Mouse (Mus musculus) thymus, postnatal 25 days (tissue): ENCODE results near the gene Fjx1.

Experiments
- DNase-seq: peaks from one replicate; pipeline ENCODE4 v3.0.0; 2022

Gene Fjx1

DNA sequence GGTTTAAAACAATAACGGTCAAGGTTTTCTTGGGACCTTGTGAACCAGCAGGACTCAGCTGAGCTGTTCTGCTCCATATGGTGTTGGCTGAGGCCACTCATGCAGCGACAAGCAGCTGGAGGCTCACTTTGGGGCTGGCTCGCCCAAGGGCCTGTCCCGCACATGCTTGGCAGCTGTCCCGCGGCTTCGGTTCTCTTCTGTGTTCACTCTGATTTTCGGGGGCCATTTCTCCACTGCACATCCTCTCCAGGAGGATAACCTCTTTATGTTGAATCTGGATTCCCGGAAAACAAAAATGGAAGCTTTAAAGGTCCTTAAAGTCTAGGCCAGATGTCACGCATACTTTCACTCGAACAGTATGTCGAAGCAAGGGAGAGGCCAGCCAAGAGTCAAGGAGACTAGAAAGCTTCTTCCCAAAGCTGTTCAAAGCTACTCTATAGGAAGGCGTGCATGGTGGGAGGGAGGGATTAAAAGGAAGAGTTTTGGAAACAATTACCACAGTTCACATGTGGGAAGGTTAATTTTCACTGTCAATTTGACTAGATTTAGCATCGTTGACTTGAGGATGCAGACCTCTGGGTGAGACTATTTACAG lies 36.1 kb downstream of the Fjx1 start:
- DNase-seq, result no peak

GRCm38 (mm10) chr2:102412738-102413137 lies 39.6 kb downstream of the Fjx1 start:
- no peak for DNase-seq

DNA sequence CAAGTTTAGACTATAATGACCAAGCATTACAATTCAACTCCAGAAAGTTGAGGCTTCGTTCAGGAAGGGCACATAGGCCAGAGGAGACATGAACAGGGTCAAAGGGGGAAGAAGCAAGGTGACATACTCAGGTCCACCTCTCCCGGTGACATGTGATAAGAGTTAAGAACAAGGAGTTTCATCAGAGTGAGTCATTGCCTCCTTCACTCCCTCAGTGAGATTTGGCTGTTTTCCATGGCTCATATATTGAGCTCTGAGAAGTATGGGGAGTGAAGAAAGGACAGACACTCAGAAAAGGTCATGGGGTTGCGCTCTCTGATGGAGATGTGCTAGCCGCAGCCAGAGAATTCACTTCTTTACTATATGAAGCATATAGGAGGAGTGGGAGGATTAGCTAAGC lies 41.7 kb downstream of the Fjx1 start:
- no peak for DNase-seq

DNA sequence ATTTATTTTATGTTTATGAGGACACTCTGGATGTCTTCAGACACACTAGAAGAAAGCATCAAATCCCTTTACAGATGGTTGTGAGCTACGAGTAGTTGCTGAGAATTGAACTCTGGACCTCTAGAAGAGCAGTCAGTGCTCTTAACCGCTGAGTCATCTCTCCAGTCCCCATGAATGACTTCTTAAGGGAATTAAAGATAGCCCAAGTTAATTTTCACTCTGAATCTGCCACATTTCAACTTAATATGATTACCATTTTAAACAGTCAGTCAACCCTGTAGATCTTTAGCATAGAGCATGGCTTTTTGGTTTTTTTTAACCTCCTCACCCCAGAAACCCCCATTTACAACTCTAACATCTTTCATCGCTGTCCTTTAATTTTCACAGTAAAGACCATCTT lies 42.6 kb downstream of the Fjx1 start:
- DNase-seq, result no peak

GRCm38 (mm10) chr2:102407363-102408184 lies 44.7 kb downstream of the Fjx1 start, which contains the start of gene Trim44:
TSS of gene Trim44 (minus strand) at chr2:102407828.
- no peak for DNase-seq

GRCm38 (mm10) chr2:102406324-102407304 lies 45.7 kb downstream of the Fjx1 start:
- no peak for DNase-seq

- no peak for DNase-seq
These were observed 48.3 kb downstream of the Fjx1 start for GRCm38 (mm10) chr2:102403982-102404381.

DNA sequence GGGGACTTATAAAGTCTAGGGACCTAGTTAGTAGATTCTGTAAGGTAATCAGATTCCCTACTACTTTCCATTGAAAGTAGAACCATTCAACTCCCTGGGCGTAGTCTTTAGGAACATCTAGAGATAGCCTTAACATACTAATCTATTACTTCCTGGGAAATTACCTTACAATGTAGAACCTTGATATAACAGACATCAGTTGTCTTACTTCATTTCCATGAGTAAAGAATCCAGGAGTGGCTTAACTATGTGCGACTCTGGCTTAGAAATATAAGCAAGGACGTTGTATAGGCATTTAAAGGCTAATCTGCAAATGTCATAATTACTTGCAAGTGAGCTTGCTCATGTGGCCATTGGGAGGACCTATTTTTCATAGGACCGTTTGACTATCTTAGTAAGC lies 49.0 kb downstream of the Fjx1 start:
- no peak for DNase-seq

- no peak for DNase-seq
These were observed 51.0 kb downstream of the Fjx1 start for GRCm38 (mm10) chr2:102401352-102401692.

- DNase-seq, result peak; percentile 88
These were observed 51.5 kb downstream of the Fjx1 start for GRCm38 (mm10) chr2:102400605-102401351.

DNA sequence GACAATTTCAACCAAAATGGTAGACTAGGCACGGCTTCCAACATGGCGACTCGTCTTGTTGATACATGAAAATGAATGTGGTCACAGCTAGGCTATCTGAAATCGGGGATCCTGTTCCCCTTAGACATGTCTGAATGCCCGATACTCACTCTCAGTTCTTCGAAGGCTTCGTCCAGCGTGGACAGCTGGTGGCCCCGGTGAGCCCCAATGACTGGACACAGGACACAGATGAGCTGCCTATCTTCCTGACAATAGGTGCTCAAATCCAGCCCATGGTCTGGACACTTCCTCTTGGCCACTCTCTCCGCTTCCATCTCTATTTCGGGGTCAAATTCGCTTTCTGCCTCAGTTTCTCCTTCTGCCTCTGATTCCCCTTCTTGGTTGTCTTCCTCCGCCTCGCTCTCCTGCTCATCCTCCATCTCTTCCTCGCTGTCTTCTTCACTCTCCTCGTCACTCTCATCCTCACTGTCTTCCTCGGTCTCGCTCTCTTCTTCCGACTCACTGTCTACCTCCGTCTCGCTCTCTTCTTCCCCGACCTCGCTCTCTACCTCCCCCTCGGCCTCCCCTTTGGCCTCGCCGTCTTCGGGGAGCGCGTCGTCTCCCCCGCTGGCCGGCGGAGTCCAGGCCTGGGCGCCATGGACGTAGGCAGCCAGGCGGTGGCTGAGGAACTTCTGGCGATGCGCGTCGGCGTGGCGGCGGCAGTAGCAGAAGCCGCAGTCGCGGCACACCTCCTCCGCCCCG lies 52.3 kb downstream of the Fjx1 start:
- no peak for DNase-seq
